Mouse (Mus musculus): ENCODE measurements at regions not wholly inside any gene's neighbourhood (a gene's known extent, or its start where the extent isn't known, plus 50 kb on each side); places are given as distances from the start of the nearest gene placed in this dataset.

GRCm38 (mm10) chr10:53437724-53438123, 58.0 kb upstream of the Cep85l start:
- intact Hi-C loops (cut with DNase I): no loop called here
- DNase-seq (ENCODE audit: low spot score in 2 of 2): no peak

- intact Hi-C loops (cut with DNase I): no loop called here
- DNase-seq (ENCODE audit: low spot score in 2 of 2): no peak
Observed at GRCm38 (mm10) chr10:53436023-53436475, 56.3 kb upstream of the Cep85l start.

GRCm38 (mm10) chr10:53435181-53435874, 55.6 kb upstream of the Cep85l start:
- DNase-seq (ENCODE audit: low spot score in 2 of 2): peak; percentile 35 to 61
- intact Hi-C loops (cut with DNase I): no loop called here

GRCm38 (mm10) chr10:53434376-53435171, 54.8 kb upstream of the Cep85l start:
- DNase-seq (ENCODE audit: low spot score in 2 of 2): no peak
- intact Hi-C loops (cut with DNase I): no loop called here

GRCm38 (mm10) chr10:53432794-53433193, 53.0 kb upstream of the Cep85l start:
- DNase-seq (ENCODE audit: low spot score in 2 of 2): no peak
- intact Hi-C loops (cut with DNase I): no loop called here

- intact Hi-C loops (cut with DNase I): no loop called here
- DNase-seq (ENCODE audit: low spot score in 2 of 2): no peak
Observed at GRCm38 (mm10) chr10:53429539-53430344, 50.0 kb upstream of the Cep85l start.

Measured in left cerebral cortex, postnatal 14 days (tissue).